Mouse (Mus musculus): ENCODE measurements around the gene Gsn. TPM values are rescaled to one million over a fixed set of nuclear protein-coding genes. Genes with fewer than 3 reads are reported as not detected.

Gene Gsn
- polyA plus RNA-seq, 1 experiment from 2014 or later = 26.0 TPM

GRCm38 (mm10) chr2:35216701-35217100 lies 39.5 kb upstream of the Gsn start:
- 73% methylated on average over 2 of the region's 2 CpGs for WGBS
- peaks cover 2% of the 10 kb centered on the region; the same call in 1 of the 2 replicates for H3K27me3 ChIP-seq (ENCODE audit: control insufficient read depth, insufficient read depth, low read length)
- DNase-seq (ENCODE audit: low spot score) = no peak

GRCm38 (mm10) chr2:35218736-35219135 lies 37.4 kb upstream of the Gsn start:
- Histone ChIP-seq H3K4me1 (ENCODE audit: control insufficient read depth, insufficient read depth, low read length) (no peaks in the 10 kb centered on the region; the same call in 1 of the 2 replicates), H3K4me2 (ENCODE audit: low read depth, severe bottlenecking) (no peak overlapping the region), H3K27me3 (ENCODE audit: control insufficient read depth, insufficient read depth, low read length) (peaks cover 2% of the 10 kb centered on the region; the same call in 1 of the 2 replicates), H3K4me3 (ENCODE audit: low read depth, low read length) (no peak overlapping the region), H3K36me3 (ENCODE audit: control insufficient read depth, insufficient read depth, low read length) (no peaks in the 10 kb centered on the region), H3K27ac (replicated peaks; ENCODE audit: low read depth, low read length) (no peak overlapping the region), H3K9ac (ENCODE audit: low read length) (no peak overlapping the region), H3K9me3 (ENCODE audit: control insufficient read depth, low read length) (no peaks in the 10 kb centered on the region)
- ATAC-seq (ENCODE audit: insufficient number of reproducible peaks, low FRiP score, low TSS enrichment, low read depth) = no peak
- 94% methylated on average over 3 of the region's 3 CpGs for WGBS
- no peak for DNase-seq (ENCODE audit: low spot score)

More at GRCm38 (mm10) chr2:35216701-35217100, 39.5 kb upstream of the Gsn start:
- H3K4me3 ChIP-seq (ENCODE audit: low read depth, low read length) = no peak overlapping the region
- no peaks in the 10 kb centered on the region for H3K9me3 ChIP-seq (ENCODE audit: control insufficient read depth, low read length)
- no peak overlapping the region for H3K9ac ChIP-seq (ENCODE audit: low read length)
- H3K4me2 ChIP-seq (ENCODE audit: low read depth, severe bottlenecking) = no peak overlapping the region
- no peak overlapping the region for H3K27ac ChIP-seq (replicated peaks; ENCODE audit: low read depth, low read length)
- H3K36me3 ChIP-seq (ENCODE audit: control insufficient read depth, insufficient read depth, low read length) = no peaks in the 10 kb centered on the region
- no peak for ATAC-seq (ENCODE audit: insufficient number of reproducible peaks, low FRiP score, low TSS enrichment, low read depth)
- no peaks in the 10 kb centered on the region for H3K4me1 ChIP-seq (ENCODE audit: control insufficient read depth, insufficient read depth, low read length)

GRCm38 (mm10) chr2:35222822-35223391 lies 33.3 kb upstream of the Gsn start:
- H3K9me3 ChIP-seq (ENCODE audit: control insufficient read depth, low read length) = no peaks in the 10 kb centered on the region
- no peak overlapping the region for H3K27ac ChIP-seq (replicated peaks; ENCODE audit: low read depth, low read length)
- no peaks in the 10 kb centered on the region; the same call in 1 of the 2 replicates for H3K4me1 ChIP-seq (ENCODE audit: control insufficient read depth, insufficient read depth, low read length)
- no peak overlapping the region for H3K4me2 ChIP-seq (ENCODE audit: low read depth, severe bottlenecking)
- 27% methylated on average over 6 of the region's 6 CpGs for WGBS
- ATAC-seq (ENCODE audit: insufficient number of reproducible peaks, low FRiP score, low TSS enrichment, low read depth) (0 out of 2 replicates have a peak, but pooled peaks have one; percentile 24), DNase-seq (ENCODE audit: low spot score) (no peak)
- no peak overlapping the region for H3K4me3 ChIP-seq (ENCODE audit: low read depth, low read length)
- no peak overlapping the region for H3K9ac ChIP-seq (ENCODE audit: low read length)
- H3K36me3 ChIP-seq (ENCODE audit: control insufficient read depth, insufficient read depth, low read length) = no peaks in the 10 kb centered on the region
- H3K27me3 ChIP-seq (ENCODE audit: control insufficient read depth, insufficient read depth, low read length) = peaks cover 2% of the 10 kb centered on the region; the same call in 1 of the 2 replicates

- H3K4me1 ChIP-seq (ENCODE audit: control insufficient read depth, insufficient read depth, low read length) = no peaks in the 10 kb centered on the region; the same call in 1 of the 2 replicates
- H3K4me3 ChIP-seq (ENCODE audit: low read depth, low read length) = no peak overlapping the region
- DNase-seq (ENCODE audit: low spot score) (no peak), ATAC-seq (ENCODE audit: insufficient number of reproducible peaks, low FRiP score, low TSS enrichment, low read depth) (no peak)
- no peaks in the 10 kb centered on the region for H3K9me3 ChIP-seq (ENCODE audit: control insufficient read depth, low read length)
- H3K4me2 ChIP-seq (ENCODE audit: low read depth, severe bottlenecking) = no peak overlapping the region
- H3K9ac ChIP-seq (ENCODE audit: low read length) = no peak overlapping the region
- H3K27ac ChIP-seq (replicated peaks; ENCODE audit: low read depth, low read length) = no peak overlapping the region
- H3K36me3 ChIP-seq (ENCODE audit: control insufficient read depth, insufficient read depth, low read length) = no peaks in the 10 kb centered on the region
- peaks cover 2% of the 10 kb centered on the region; the same call in 1 of the 2 replicates for H3K27me3 ChIP-seq (ENCODE audit: control insufficient read depth, insufficient read depth, low read length)
- 91% methylated on average over 15 of the region's 15 CpGs for WGBS
These were observed 31.9 kb upstream of the Gsn start for GRCm38 (mm10) chr2:35224285-35224684.

GRCm38 (mm10) chr2:35228145-35228544 lies 28.0 kb upstream of the Gsn start:
- no peak overlapping the region for H3K9ac ChIP-seq (ENCODE audit: low read length)
- H3K36me3 ChIP-seq (ENCODE audit: control insufficient read depth, insufficient read depth, low read length) = no peaks in the 10 kb centered on the region
- peaks cover 8% of the 10 kb centered on the region; the same call in 1 of the 2 replicates for H3K4me1 ChIP-seq (ENCODE audit: control insufficient read depth, insufficient read depth, low read length)
- no peak for ATAC-seq (ENCODE audit: insufficient number of reproducible peaks, low FRiP score, low TSS enrichment, low read depth)
- 0 out of 2 replicates have a peak overlapping the region, but pooled peaks have one; percentile 3 for H3K27ac ChIP-seq (replicated peaks; ENCODE audit: low read depth, low read length)
- DNase-seq (ENCODE audit: low spot score) = peak; percentile 70
- no peaks in the 10 kb centered on the region; the same call in 1 of the 2 replicates for H3K27me3 ChIP-seq (ENCODE audit: control insufficient read depth, insufficient read depth, low read length)
- no peak overlapping the region for H3K4me2 ChIP-seq (ENCODE audit: low read depth, severe bottlenecking)
- no peaks in the 10 kb centered on the region for H3K9me3 ChIP-seq (ENCODE audit: control insufficient read depth, low read length)
- 18% methylated on average over 4 of the region's 4 CpGs for WGBS
- H3K4me3 ChIP-seq (ENCODE audit: low read depth, low read length) = no peak overlapping the region

GRCm38 (mm10) chr2:35230215-35230614 lies 26.0 kb upstream of the Gsn start:
- H3K4me3 ChIP-seq (ENCODE audit: low read depth, low read length) = no peak overlapping the region
- no peak overlapping the region for H3K4me2 ChIP-seq (ENCODE audit: low read depth, severe bottlenecking)
- no peak for DNase-seq (ENCODE audit: low spot score)
- 22% methylated on average over 8 of the region's 8 CpGs for WGBS
- H3K27ac ChIP-seq (replicated peaks; ENCODE audit: low read depth, low read length) = no peak overlapping the region
- H3K36me3 ChIP-seq (ENCODE audit: control insufficient read depth, insufficient read depth, low read length) = no peaks in the 10 kb centered on the region
- no peak for ATAC-seq (ENCODE audit: insufficient number of reproducible peaks, low FRiP score, low TSS enrichment, low read depth)
- no peaks in the 10 kb centered on the region for H3K9me3 ChIP-seq (ENCODE audit: control insufficient read depth, low read length)
- peaks cover 8% of the 10 kb centered on the region; the same call in 1 of the 2 replicates for H3K4me1 ChIP-seq (ENCODE audit: control insufficient read depth, insufficient read depth, low read length)
- no peak overlapping the region for H3K9ac ChIP-seq (ENCODE audit: low read length)
- H3K27me3 ChIP-seq (ENCODE audit: control insufficient read depth, insufficient read depth, low read length) = no peaks in the 10 kb centered on the region; the same call in 1 of the 2 replicates

- ATAC-seq (ENCODE audit: insufficient number of reproducible peaks, low FRiP score, low TSS enrichment, low read depth) (no peak), DNase-seq (ENCODE audit: low spot score) (no peak)
- 68% methylated on average over 2 of the region's 2 CpGs for WGBS
- H3K4me3 ChIP-seq (ENCODE audit: low read depth, low read length) = no peak overlapping the region
- H3K4me1 ChIP-seq (ENCODE audit: control insufficient read depth, insufficient read depth, low read length) = peaks cover 8% of the 10 kb centered on the region; the same call in 1 of the 2 replicates
- no peak overlapping the region for H3K4me2 ChIP-seq (ENCODE audit: low read depth, severe bottlenecking)
- no peak overlapping the region for H3K27ac ChIP-seq (replicated peaks; ENCODE audit: low read depth, low read length)
- H3K9me3 ChIP-seq (ENCODE audit: control insufficient read depth, low read length) = no peaks in the 10 kb centered on the region
- H3K9ac ChIP-seq (ENCODE audit: low read length) = no peak overlapping the region
- no peaks in the 10 kb centered on the region for H3K27me3 ChIP-seq (ENCODE audit: control insufficient read depth, insufficient read depth, low read length)
- H3K36me3 ChIP-seq (ENCODE audit: control insufficient read depth, insufficient read depth, low read length) = no peaks in the 10 kb centered on the region
These were observed 24.3 kb upstream of the Gsn start for GRCm38 (mm10) chr2:35231871-35232270.

GRCm38 (mm10) chr2:35232595-35233445 lies 23.4 kb upstream of the Gsn start:
- Histone ChIP-seq H3K4me1 (ENCODE audit: control insufficient read depth, insufficient read depth, low read length) (peaks cover 8% of the 10 kb centered on the region; the same call in 1 of the 2 replicates), H3K36me3 (ENCODE audit: control insufficient read depth, insufficient read depth, low read length) (no peaks in the 10 kb centered on the region), H3K4me3 (ENCODE audit: low read depth, low read length) (no peak overlapping the region), H3K9ac (ENCODE audit: low read length) (no peak overlapping the region), H3K27me3 (ENCODE audit: control insufficient read depth, insufficient read depth, low read length) (no peaks in the 10 kb centered on the region), H3K27ac (replicated peaks; ENCODE audit: low read depth, low read length) (no peak overlapping the region), H3K4me2 (ENCODE audit: low read depth, severe bottlenecking) (no peak overlapping the region), H3K9me3 (ENCODE audit: control insufficient read depth, low read length) (no peaks in the 10 kb centered on the region)
- DNase-seq (ENCODE audit: low spot score) (no peak), ATAC-seq (ENCODE audit: insufficient number of reproducible peaks, low FRiP score, low TSS enrichment, low read depth) (no peak)
- WGBS = 68% methylated on average over 17 of the region's 17 CpGs

Measured in limb, embryonic 11.5 days (tissue).